Mouse (Mus musculus) bone marrow, adult 2 months (tissue): Measurements from ENCODE around the gene Irgm2.
"Not testable (repeated sequence)": the region's sequence is repeated elsewhere in the genome, so short reads cannot be mapped to it uniquely, and the experiment has no call there.

Experiments used
- CTCF ChIP-seq: fragments of 200-500 bp; IDR thresholded peaks from 2 replicates; pipeline ENCODE4 v1.5.1; 2011; ENCODE audit warnings: low read length, control low read depth; ENCODE audit not compliant: control insufficient read depth, insufficient read depth
- POLR2A ChIP-seq: fragments of 200-500 bp; IDR thresholded peaks from 2 replicates; pipeline ENCODE4 v1.6.1; 2011; ENCODE audit warnings: low read depth, mild to moderate bottlenecking, control low read depth, low read length, borderline replicate concordance; ENCODE audit not compliant: control insufficient read depth

GRCm38 (mm10) chr11:58224872-58225271, 25.5 kb downstream of the Irgm2 start:
- not testable (repeated sequence) for TF ChIP-seq CTCF, POLR2A
